Mouse (Mus musculus): ENCODE data around the gene Vps72.

DNA sequence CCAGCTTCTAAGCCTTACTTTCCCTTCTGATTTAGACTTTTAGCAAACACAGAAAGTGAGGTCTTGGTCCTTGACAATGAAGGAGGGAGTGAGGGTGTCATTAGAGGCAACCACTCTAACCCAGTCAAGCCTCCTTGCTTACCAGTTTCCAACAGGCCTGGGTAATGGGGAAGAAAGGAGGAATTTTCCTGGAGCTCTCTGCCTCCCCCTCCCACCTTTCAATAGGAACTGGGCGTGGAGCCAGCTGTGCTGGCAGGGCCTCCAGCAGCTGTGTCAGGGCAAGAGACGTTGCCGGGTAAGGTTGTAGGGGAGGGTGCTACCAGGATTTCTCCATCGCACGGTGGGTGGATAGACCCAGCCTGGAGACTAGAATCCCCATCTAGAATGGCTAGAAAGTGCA, 14.2 kb downstream of the Vps72 start:
- TF ChIP-seq CTCF (conservative IDR thresholded peaks at IDR 0.05; ENCODE audit: insufficient read depth, insufficient read length, low read depth, low read length) = no peak
- TF ChIP-seq POLR2A (IDR thresholded peaks at IDR 0.05; ENCODE audit: low read depth, low read length) = no peak

All from kidney, adult 2 months (tissue).